Mouse (Mus musculus): ENCODE data around the gene Prss16.

DNA sequence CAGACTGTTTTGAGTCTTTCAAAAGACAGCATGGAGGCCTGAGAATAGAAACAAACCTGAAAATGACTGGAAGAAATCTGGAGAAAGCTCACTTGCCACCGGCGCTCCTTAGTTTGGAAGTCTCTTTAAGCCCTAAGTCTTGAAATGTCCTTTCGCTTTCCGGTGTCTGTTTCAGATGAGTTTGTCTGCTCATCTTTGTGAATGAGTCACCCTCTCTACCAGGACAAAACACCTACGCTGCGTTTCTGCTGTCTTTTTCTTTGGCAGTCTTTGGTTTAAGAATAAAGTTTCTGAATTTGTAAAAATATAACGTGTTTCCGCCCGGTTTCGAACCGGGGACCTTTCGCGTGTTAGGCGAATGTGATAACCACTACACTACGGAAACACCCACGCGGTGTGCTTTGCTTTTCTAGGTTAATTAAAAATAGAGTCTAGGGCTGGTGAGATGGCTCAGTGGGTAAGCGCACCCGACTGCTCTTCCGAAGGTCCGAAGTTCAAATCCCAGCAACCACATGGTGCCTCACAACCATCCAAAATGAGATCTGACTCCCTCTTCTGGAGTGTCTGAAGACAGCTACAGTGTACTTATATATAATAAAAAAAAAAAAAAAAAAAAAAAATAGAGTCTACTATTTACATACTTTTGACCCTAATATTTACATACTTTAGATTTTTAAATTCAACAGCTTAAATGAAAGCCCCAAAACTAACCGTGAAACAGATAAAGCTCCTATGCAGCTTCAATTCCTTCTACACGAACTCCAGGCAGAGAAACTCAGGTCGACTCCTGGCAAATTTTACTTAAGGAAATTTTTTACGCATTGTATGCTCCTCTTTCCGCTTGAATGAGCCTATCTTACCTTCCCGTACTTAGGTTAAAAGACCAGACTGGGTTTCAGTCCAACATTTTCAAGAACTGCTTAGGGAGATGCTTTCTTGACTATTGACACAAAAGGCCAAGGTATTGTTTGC, 6.2 kb upstream of the Prss16 start:
- peak; percentile 22 for TF ChIP-seq CTCF (IDR thresholded peaks at IDR 0.05; ENCODE audit: low read depth)
- TF ChIP-seq EP300 (IDR thresholded peaks at IDR 0.05; ENCODE audit: low read depth), result no peak
